Mouse (Mus musculus) gonadal fat pad, adult 2 months (tissue): ENCODE measurements around the gene Scyl1. TPM values are rescaled to one million over a fixed set of nuclear protein-coding genes. Genes with fewer than 3 reads are reported as not detected.

ENCODE experiments used
- DNase-seq: peaks from one replicate; pipeline ENCODE4 v3.0.0-alpha.2; 2012; ENCODE audit warnings: low read depth
- polyA plus RNA-seq: library from polyadenylated mRNA; depleted of rRNA; stranded (reverse); fragments of >200 nt; gene quantifications from 2 replicates; pipeline ENCODE4 v1.2.3, GENCODE M21; 2012

Scyl1 gene
- polyA plus RNA-seq, 1 experiment, result 155 TPM

GRCm38 (mm10) chr19:5787920-5788319 is 16.7 kb upstream of the Scyl1 start:
- no peak for DNase-seq

DNA sequence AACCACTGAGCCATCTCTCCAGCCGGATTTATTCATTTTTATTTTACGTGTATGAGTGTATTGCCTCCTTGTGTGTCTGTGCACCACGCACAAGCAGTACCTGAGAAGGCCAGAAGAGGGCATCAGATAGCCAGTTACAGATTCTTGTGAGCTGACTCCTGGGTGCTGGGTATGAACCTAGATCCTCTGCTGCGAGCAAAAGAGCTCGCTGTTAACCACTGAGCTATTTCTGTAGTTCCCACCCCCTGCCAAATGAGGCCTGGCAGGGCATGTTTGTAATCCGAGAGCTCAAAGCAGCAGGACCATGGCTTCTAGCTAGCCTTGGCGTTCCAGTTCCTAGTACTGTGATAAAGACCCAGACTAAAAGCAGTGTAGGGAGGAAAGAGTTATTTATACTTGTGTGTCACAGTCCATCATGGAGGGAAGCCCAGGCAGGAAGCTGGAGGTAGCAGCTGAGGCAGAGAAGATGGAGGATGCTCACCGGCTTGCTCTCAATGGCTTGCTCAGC is 16.0 kb upstream of the Scyl1 start:
- DNase-seq, result no peak

DNA sequence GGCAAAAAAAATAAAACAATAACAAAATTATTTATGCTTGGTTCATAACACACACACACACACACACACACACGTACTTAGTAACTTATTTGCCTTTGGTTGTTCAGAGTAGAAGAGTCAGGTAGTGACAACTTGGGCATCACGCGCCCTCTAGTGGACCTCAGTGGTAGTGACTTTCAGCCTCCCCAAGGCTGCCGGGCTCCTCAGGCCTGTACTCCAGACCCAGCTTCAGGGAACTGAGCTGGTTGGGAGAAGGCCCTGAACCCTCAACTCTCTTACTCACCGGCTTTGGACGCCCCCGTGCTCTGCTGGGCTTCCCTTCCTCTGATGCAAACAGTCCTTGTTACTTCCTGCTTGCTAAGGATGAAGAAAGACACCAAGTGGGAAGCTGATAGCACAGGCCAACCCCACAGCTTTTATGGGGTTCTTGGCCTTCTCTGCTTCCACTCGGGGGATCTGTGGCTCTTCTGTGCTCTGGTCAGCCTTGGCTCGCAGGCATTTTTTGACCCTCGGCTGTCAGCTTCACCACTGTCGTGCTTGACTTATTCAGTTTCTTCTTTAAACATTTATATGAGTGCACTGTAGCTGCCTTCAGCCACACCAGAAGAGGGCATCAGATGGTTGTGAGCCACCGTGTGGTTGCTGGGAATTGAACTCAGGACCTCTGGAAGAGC is 15.4 kb upstream of the Scyl1 start:
- no peak for DNase-seq

DNA sequence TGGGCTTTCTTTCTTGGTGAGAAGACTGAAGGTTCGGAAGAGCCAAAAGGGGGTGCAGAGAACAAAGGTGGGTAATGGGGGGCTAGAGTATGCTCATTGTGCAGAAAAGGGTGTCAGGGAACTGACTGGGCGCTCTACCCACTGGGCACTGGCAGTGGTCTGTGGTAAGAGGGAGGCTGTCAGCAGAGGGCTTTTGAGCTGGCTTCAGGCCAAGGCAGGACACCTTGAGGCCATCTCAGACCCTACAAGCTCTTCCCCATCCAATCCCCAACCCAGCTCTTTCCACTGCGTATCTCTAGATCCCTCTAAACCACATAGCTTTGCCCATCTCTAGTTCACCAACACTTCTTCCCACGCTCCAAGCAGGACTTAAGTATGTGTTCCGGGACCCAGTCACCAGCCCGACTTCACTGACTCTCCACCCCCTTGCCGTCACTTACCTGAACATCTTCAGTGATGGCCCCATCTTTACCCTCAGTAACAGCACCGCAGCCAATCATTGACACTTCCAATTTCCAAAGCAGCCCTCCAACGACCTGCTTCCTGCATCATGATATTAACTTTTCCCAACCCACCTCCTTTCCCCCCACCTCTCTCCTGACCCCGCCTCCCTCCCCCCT is 13.8 kb upstream of the Scyl1 start:
- no peak for DNase-seq

DNA sequence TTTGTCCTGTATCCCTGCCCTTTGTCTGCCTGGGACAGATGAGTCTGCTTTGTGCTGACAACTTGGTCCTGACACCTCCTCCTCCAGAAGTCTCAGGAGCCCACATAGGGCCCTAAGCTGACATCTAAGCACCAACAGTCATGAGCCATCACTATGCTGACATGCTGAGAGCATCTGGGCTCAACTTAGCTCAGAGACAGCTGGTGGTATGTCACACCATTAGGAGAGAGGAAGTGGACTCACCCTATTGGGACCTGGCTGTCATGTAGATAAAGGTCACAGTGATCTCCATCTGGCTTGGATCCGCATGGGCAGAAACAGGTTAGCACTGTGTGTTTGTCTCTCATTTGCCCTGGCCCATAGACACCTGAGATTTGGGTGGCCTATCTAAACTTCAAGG is 10.9 kb upstream of the Scyl1 start:
- DNase-seq, result no peak

GRCm38 (mm10) chr19:5781532-5781931 is 10.3 kb upstream of the Scyl1 start:
- DNase-seq, result no peak

GRCm38 (mm10) chr19:5780203-5780602 is 9.0 kb upstream of the Scyl1 start:
- no peak for DNase-seq

- DNase-seq, result no peak
Observed at GRCm38 (mm10) chr19:5778312-5778711, 7.1 kb upstream of the Scyl1 start.

- no peak for DNase-seq
Observed at GRCm38 (mm10) chr19:5777387-5778032, 6.3 kb upstream of the Scyl1 start.

DNA sequence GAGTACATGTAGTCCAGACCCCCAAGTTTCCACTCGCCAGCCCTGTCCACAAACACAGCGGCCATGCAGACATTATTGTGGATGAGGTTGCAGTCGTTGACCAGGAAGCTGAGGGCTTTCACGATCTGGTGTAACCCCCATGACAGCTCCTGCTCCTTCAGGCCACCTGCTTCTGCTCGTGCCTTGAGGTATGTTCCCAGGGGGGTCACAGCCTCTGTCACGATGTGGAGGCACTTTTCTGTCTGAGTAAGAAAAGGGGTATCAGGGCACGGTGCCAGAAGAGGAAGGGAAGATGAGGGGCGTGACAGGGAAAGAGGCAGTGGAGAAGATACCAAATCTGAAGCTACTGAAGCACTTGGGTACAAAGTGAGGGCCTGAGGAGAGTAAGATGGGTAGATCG is 908 bp downstream of the Scyl1 start:
- no peak for DNase-seq

DNA sequence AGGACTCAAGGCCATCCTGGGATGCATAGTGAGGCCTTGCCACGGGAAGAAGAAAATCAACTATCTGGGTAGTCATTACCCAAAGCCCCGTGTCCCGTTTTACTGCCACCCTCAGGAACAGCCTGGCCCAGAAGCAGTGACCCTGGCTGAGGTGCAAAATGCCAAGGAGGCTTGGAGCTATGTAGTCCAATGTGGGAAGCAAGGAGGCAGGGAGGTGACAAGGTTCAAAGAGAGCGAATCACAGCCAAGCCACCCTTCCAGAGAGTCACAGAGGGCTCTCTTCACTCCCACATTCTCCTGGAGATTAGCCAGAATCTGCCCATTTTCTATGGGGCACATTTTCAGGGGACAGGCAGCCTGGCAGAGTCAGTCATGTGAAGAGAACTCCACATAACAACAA is 3.9 kb downstream of the Scyl1 start:
- DNase-seq, result no peak

GRCm38 (mm10) chr19:5763163-5763562 is 8.1 kb downstream of the Scyl1 start:
- DNase-seq, result no peak

DNA sequence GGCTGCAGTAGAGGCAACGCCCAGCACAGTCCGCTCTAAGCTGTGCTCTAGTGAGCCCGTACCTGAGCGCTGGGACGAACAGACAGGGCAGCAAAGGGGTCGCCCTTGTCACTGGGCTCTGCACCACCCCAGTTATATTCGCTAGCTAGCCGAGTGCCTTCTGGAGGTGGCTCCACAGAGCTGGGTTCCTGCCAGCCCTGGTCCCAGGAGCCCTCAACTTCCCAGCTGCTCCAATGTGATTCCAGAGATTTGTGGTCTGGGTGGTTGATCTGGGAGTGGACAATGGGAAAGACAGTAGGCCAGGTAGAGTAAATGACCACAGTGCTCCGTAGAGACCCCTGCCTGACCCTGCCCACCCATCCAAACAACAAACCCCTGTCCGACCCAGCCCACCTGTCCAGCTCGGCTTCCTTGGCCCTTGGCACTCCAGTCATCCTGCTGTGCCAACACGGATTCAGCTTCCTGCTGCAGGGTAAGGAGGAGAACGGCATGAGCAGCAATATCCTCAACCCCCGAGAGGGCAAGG is 12.3 kb downstream of the Scyl1 start:
- DNase-seq, result no peak

DNA sequence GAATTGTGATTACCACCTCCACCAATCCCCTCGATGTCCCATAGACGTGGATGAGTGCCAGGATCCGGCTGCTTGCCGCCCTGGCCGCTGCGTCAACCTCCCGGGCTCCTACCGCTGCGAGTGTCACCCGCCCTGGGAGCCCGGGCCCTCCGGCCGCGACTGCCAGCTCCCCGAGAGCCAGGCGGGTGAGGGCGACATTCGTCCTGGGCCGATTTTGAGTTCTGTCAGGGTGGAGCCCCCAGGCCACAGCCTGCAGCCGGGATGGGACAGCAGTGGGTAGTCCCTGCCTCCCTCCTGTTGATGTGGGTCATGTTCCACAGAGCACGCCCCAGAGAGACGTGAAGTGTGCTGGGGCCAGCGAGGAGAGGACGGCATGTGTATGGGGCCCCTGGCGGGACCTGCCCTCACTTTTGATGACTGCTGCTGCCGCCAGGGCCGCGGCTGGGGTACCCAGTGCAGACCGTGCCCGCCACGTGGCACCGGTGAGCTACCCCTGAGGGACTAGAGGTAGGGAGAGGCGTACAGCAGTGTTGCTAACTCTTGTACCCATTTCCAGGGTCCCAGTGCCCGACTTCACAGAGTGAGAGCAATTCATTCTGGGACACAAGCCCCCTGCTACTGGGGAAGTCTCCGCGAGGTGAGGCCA is 14.1 kb downstream of the Scyl1 start:
- no peak for DNase-seq

GRCm38 (mm10) chr19:5756321-5756985 is 14.8 kb downstream of the Scyl1 start:
- DNase-seq, result no peak

GRCm38 (mm10) chr19:5751742-5752141 is 19.5 kb downstream of the Scyl1 start:
- no peak for DNase-seq

DNA sequence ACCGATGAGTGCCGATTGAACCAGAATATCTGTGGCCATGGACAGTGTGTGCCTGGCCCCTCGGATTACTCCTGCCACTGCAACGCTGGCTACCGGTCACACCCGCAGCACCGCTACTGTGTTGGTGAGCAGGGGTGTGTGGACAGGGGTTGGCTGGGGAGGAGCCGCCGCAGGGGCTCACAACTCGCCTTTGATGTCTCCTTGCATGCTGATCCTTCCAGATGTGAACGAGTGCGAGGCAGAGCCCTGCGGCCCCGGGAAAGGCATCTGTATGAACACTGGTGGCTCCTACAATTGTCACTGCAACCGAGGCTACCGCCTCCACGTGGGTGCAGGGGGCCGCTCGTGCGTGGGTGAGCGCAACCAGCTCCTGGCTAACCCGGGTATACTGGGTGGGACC is 20.3 kb downstream of the Scyl1 start:
- no peak for DNase-seq

DNA sequence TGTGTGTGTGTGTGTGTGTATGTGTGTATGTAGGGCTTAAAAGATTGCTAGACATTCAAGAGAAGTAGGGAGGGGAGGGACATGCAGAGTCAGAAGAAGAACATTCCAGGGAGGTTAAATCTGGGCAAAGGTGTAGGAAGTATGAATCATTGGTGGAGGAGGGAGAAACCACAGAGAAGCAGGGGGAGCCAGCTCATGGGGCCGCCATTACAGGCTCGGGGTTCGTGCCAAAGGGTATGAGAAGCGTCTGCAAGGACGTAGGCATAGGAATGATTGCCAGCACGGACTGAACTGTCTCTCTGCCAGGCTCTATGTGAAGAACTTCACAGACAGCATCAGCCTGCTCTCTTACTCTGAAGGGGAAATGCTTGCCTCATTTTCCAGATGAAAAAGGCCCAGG is 21.7 kb downstream of the Scyl1 start:
- no peak for DNase-seq

DNA sequence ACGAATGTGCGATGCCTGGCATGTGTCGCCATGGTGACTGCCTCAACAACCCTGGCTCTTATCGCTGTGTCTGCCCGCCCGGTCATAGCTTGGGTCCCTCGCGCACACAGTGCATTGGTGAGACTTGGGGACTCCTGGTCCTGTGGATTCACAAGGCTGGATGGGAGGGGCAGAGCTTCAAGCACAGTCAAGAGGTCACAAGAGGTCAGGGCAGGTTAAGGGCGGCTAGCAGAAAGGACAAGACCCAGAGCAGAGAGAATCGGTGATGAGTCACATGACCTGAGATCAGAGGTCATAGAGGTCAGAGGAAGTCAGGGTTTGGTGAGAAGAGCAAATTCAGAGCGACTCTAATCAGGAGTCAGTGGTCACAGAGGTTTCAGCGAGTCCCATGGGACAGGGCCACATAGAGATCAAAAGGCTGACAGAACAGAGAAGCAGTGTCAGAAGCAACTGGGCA is 24.3 kb downstream of the Scyl1 start:
- DNase-seq, result no peak

GRCm38 (mm10) chr19:5745756-5746710 is 25.2 kb downstream of the Scyl1 start:
- no peak for DNase-seq

DNA sequence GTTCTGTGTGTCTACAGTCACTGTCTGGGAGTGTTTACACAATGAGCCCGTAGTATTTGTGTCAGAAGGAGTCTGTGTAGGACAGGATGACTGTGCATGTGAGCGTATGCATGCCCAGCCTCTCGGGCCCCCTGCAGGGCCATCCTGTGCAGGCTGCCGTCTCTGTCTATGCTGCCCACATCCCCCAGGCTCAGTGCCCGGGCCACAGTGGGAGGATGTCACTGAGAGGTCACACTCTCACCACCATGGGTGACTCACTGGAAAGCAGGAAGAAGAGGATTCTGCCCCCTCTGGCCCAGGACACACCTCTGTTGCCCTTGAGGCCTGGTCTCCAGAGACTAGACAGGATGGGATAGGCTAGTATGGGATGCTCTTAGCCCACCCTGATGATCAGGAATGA is 27.6 kb downstream of the Scyl1 start:
- DNase-seq, result no peak
